Mouse (Mus musculus) MN1 (cell line): ENCODE data around the gene Tm9sf1.

Experiments
- DNase-seq: peaks from one replicate; pipeline ENCODE4 v3.0.0-alpha.2; 2016; ENCODE audit warnings: low spot score

The Tm9sf1 gene

DNA sequence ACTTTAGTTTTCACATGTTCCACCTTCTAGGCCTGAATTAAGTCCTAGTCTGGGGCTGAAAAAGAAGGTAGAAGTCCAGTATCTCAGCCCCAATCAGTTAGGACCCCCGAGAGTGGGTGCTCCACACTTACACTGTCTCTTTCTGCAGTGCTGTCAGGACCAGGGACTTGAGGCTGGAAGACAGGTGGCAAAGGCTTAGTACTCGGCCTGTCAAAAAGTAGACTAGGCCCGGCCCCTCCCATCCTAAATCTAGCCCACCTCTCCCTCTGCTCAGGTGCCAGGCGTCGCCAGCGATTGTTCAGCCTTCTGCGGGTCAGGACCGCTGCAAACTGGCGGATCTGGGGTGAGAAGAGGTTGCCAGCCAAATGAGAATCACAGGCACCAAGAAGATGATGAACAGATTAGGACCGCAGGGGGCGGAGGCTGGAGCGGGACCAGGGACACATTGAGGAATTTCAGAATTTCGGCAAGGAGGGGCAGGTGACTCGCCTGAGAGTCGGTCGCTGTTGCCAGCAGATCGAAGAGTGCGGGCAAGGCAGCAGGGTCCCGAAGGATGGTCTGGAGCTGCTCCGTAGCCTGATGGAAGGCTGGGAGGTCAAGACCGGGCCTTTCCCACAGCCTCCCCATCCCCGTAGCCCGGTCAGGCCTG is 8.6 kb downstream of the Tm9sf1 start:
- peak; percentile 54 for DNase-seq

DNA sequence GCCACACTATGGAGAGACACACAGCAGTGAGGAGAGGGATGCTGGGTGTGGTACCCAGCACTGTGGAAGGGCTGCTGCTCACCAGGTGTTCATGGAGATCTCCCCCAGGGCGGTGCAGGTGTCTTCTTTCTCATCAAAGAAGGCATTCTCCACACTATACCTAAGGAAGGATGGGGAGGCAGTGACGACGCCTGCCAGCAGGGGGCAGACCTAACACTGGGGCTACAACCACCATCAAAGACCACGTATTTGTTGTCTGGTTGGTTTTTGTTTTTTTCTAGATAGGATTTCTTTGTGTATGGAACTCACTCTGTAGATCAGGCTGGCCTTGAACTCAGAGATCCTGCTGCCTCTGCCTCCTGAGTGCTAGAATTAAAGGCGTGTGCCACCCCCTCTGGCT is 14.3 kb downstream of the Tm9sf1 start:
- peak; percentile 60 for DNase-seq

DNA sequence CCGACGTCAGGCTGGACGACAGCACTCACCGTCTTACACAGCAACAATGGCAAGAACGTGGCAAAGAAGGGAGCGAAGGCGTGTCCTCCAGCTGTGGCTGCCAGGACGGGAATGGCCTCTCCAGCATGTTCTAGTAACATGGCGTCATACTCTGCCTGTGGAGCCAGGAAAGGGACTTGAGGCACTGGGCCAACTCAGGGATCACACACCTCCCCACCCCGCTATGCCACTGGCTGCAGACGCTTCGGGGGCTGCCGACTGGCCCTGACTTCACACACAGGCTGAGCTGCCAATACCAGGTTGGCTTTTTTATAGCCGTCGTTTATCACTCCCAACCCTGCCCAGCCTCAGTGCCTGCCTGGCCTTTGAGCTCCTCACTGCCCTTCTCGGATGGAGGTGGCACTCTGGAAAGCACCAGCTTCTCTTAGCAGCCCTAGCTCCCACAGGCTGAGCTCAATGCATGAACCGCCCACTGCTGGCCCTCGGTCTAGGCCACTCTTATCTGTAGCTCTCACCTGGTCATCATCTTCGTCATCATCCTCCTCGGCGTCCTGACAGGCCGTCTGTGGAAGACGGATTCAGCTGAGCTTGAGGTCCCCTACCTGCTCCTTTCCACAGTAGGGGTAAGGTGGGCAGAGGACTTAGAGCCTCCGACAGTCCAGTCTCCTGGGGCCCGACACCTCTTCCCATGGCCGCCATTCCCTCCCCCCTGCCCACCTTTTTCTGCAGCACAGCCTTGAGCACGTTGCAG is 15.4 kb downstream of the Tm9sf1 start:
- no peak for DNase-seq

DNA sequence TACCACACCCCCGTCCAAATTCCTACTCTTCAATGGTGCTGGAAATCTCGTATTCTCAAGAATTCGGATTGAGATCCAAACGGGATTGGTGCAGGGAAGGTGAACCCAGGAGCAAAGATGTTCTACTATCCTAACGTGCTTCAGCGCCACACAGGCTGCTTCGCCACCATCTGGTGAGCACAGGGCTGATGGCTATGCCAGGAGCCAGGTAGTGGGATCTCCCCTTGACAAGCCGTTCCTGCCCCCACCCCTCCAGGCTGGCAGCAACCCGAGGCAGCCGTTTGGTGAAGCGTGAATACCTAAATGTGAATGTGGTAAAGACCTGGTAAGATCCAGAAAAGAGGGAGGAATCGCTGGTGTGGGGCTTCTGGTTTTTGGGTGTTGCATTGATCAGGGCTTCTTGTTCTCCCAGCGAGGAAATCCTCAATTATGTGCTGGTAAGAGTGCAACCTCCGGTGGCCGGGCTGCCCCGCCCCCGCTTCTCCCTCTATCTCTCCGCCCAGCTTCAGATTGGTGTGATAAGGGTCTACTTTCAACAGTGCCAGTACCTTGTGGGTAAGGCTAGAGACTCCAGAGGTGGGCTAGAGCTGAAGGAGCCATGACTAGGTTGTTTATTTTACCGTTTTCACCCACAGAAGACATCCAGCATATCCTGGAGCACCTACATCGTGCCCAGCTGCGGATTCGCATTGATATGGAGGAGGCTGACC is 25.0 kb downstream of the Tm9sf1 start:
- no peak for DNase-seq

DNA sequence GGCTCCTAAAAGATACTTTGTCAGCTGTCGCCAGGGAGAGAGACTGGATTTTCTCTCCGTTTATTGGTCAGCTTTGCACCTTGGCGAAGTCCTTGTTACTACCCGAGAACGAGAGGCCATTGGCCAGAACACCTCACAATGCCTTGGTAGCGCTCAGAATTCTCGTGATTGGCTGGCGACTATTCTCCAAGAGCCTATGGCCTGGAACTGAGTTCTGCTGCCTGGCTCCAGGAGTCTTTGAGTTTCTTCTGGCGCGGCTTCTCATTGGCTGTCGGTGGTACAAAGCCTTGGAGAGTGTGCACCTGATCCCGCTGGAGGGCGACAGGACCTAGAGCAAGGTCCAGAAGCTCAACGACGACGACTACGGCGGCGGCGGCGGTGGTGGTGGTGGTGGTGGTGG is 25.8 kb downstream of the Tm9sf1 start, which contains the start of gene Rec8:
Gene Rec8 (plus strand): TSS at position 216 of the 400 bp plus-strand sequence.
- peak; percentile 96 for DNase-seq

DNA sequence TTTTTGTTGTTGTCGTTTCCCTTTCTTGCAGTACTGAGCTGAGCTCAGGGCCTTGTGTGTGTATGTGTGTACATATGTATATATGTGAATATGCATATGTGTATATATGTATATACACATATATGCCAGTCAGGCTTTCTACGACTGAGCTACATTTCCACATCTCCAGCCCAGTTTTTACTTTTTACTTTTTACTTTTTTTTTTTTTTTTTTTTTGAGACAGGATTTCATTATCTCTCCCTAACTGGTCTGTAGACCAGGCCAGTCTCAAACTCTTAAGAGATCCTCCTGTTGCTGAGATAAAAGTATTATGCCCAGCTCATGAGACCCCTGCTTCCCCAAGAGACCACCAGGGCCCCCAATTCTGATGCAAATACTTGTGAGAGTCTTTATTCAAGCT is 26.8 kb downstream of the Tm9sf1 start:
- no peak for DNase-seq

DNA sequence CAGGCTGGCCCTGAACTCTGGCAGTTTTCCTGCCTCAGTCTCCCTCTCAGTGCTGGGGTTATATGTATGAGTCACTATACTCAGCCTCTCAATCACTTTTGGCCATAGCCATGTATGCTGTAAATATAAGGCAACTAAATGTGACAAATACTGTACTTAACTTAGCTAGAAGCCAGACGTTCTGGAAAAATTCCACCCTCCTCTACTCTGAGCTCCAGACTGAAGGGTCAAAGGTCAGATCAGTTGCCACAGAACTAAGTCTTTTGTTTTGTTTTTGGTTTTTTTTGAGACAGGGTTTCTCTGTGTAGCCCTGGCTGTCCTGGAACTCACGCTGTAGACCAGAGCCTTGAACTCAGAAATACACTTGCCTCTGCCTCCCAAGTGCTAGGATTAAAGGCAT is 27.7 kb downstream of the Tm9sf1 start:
- DNase-seq = no peak

DNA sequence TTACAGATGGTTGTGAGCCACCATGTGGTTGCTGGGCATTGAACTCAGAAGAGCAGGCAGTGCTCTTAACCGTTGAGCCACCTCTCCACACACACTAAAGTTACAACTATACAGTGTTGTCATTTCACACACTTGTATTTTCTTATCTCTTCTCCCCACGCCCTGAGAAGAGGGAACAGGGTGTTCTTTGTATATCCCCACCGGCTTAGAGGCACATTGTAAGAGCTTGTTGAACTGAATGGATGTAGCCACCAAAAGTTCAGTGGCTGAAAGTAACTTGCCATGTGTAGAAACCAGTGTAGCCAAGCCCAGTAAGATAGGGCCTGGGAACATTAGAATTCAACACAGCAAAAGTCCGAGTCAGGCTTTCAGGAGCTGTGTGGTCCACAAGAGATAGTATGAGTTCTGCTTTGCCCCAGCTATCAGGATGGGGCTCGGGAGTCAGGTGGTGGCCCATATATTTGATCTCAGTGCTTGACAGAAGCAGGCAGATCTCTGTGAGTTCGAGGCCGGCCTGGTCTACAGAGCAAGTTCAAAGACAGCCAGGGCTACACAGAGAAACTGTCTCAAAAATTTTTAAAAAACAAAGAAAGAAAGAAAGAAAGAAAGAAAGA is 28.9 kb downstream of the Tm9sf1 start:
- no peak for DNase-seq

DNA sequence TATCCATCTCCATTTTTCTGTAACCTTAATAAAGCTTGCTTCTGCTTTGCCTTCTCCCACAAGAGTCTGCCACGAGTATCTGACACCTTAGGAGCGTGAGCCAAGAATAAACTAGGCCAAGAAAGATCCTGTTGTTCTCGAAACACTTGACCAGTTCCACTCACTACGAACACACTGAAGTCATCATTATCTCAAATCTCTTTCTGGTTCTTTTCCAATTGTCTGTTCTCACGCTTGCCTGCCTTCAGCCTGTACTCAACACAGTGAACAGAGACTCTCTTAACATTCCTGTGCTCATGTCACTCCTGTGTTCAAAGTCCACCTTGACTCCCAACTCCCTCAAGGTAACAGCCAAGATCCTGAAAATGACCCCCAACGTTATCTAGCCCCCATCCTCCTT is 30.3 kb downstream of the Tm9sf1 start:
- DNase-seq = no peak

DNA sequence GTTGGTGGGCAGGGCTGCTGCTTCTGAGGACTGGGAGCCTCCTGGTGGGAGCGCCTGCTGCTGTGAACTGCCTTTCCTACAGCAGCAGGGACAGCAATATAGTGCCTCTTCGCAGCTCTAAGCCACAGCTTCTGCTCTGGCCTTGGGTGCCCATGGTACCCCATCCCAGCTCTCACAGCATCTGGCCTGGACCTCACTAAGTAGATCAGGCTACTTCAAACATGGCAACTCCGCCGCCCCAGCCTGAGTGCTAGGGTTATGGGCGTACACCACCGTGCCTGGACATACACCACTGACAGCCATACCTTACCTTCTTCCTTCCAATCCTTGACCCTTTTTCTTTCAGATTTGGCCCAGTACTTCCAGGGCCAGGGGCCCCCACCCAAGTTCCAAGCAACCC is 35.3 kb downstream of the Tm9sf1 start:
- DNase-seq = no peak

DNA sequence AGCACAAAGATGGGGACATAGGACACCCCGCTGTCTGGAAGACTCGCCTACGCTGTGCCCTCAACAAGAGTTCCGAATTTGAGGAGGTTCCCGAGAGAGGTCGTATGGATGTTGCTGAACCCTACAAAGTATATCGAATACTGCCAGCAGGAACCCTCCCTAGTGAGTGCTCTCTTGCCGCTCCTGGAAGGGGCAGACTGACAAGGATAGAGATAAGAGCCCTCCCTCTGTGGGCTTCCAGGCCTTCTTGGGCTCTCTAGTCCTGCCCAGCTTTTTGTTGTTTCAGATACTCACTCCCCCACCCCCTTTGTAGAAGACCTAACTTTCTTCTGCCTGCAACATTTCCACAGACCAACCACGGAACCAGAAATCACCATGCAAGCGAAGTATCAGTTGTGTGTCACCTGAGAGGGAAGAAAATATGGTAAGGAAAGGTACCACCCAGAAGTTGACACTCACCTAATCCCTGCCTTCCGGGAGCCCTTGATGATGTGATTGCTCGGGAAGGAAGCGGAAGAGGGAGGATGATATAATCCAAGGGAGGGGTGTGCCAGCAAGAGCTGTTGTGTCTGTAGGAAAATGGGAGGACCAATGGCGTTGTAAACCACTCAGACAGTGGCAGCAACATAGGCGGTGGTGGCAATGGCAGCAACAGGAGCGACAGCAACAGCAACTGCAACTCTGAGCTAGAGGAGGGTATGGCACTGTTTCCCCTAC is 37.7 kb downstream of the Tm9sf1 start:
- DNase-seq = no peak

DNA sequence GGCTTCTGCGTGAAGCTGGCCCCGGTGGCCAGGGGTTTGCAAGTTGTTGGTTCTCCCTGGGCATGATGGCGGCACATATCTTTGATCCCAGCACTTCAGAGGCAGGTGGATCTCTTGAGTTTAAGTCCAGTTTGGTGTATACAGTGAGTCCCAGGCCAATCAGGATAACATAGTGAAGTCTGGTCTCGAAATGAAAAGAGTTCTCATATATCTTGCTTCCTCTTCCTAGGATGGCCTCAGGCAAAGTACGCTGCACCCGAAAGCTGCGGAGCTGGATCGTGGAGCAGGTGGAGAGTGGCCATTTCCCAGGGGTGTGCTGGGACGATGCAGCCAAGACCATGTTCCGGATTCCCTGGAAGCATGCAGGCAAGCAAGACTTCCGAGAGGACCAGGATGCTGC is 38.8 kb downstream of the Tm9sf1 start:
- DNase-seq = no peak

DNA sequence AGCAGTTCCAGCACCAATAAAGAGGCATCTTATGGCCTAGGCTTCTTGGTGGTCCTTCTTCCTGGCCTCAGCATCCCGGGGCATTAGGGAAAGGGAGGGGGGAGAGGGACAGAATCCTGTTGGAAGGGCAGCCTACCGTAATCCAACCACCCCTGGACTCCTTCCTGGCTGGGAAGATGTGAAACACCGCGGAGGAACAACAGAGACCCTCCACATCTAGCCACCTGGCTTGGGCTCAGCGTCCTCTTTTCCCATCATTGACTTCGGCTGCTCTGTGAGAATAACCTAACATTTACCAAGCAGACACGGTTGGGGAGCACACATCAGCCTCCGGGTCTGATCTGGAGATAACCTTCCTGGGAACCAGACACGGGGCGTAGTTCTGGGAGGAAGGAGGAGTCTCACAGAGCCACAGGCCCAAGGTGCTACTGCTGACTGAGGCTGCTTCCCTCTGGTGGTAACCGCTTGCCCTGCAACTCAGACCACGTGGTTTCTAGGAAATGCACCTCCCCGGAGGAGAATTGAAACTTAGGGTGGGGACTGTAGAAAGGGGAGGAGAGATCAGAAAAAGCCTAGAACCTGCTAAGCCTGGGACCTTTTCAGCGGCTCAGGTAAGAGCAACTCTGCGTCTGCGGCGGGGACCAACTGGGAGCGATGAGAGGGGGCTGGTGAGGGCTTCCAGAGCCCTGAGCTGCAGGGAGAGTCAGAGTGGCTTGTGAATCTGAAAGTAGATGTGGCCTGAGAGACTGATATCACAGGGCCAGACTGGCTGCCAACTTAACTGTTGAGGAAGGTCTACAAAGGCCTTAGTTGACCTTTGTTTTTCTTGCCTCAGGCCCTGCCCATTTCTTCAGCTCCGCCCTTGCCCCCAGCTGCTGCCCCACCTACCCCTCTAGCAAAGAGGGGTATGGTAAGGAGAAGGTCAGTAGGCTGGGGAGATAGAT is 39.7 kb downstream of the Tm9sf1 start:
- DNase-seq = peak; percentile 90

DNA sequence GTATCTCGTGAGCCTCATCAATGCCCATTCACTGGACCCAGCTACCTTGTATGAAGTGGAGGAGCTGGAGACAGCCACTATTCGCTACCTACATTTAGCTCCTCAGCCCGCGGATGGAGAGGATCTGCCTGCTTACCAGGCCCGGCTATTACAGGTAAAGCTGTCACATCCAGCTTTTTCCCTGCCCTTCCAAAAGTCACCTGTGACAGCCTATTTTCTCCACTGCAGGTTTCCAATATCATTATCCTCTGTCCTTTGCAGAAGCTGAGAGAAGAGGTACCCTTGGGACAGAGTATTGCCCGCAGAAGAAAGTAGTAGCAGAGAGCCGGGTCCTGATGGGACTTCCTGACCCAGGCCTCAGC is 40.4 kb downstream of the Tm9sf1 start, which contains the start of gene Irf9:
Gene Irf9 (plus strand): TSS at position 301 of the 362 bp plus-strand sequence.
- DNase-seq = no peak

DNA sequence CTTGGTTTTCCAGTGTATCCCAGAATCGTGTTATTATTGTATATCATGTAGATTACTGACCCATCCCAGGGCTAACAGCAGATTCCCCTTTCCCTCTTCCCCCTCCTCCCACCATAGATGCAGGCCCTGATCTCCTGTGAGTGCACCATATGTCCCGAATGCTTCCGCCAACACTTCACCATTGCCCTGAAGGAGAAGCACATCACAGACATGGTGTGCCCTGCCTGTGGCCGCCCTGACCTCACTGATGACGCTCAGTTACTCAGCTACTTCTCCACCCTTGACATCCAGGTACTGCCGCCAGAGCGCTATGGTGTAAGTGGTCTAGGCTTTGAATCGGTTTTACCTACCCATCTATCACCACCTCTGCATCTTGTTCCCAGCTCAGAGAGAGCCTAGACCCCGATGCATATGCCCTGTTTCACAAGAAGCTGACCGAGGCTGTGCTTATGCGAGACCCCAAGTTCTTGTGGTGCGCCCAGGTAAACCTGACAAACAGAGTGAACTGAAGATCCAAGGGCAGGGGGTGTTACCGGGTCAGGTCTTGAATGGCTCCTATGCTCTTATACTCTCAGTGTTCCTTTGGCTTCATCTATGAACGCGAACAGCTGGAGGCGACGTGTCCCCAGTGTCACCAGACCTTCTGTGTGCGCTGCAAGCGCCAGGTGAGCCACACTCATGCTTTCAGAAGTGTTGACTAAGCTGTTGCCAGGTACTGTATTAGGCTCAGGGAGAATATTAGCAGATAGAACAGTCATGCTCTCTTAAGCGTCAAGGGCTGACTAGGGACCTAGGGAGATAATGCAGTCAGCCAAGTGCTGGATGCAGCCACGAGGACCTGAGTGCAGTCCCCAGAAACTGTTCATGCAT is 44.9 kb downstream of the Tm9sf1 start:
- no peak for DNase-seq

DNA sequence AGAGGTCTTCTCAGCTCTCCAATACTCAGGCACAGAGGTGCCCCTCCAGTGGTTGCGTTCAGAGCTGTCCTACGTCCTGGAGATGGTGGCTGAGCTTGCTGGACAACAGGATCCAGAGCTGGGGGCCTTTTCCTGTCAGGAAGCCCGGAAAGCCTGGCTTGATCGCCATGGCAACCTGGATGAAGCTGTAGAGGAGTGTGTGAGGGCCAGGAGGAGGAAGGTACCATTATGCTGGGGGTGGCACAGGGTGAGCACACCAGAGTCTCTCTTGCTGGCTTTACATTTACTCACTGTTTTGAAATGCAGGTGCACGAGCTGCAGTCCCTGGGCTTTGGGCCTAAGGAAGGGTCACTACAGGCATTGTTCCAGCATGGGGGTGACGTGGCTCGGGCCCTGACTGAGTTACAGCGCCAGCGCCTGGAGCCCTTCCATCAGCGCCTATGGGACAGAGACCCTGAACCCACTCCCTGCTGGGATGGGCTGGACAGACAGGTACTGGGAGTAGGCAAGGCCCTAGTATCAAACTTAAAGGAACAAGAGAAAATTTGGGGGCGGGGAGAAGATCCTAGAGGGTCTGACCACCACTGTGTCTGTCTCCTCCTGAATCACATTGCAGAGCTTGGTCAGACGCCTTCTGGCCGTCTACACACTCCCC is 47.4 kb downstream of the Tm9sf1 start:
- DNase-seq = no peak

DNA sequence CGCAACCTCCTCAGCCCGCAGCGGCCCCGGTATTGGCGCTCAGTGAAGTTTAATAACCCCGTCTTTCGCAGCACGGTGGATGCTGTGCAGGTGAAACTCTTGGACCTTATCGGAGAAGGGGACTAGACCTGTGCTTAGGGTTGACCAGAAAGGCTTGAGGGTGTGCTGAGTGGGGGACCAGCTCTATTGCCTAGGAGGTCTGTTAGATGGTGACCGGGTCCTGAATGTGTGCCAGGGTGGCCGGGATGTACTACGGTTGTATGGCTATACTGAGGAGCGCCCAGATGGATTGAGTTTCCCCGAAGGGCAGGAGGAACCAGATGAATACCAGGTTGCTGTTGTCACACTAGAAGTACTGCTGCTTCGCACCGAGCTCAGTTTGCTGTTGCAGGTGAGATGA is 51.4 kb downstream of the Tm9sf1 start:
- peak; percentile 43 for DNase-seq

DNA sequence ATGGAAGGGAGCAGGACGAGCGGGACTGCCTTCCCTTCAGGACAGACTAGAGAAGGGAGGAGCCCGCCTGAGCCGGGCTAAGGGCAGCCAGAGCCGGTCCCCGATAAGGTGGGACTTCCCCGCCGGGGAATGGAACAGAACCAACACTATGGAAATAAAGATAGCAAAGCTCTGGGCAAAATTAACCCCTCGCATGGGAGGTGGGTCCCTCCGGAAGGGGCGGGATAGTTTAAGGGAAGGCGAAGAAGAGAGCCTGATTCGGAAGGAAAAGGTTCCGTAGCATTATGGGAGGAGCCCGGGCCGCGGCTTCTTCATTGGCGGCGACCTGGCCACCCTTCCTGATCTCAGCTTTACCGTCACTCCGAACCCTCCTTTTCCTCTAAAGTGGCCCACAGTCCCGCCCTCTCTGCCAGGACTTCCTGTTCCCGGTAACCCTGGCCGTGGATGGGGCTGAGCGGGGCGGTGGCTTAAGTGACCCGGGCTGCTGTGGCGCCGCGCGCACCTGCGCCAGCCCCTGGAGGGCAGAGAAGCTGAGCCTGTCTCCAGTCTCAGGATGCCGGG is 52.2 kb downstream of the Tm9sf1 start, which contains the start of gene Rnf31:
Gene Rnf31 (plus strand): TSS at position 378 of the 561 bp plus-strand sequence.
- DNase-seq = peak; percentile 94
